Mouse (Mus musculus): ENCODE measurements at regions not wholly inside any gene's neighbourhood (a gene's known extent, or its start where the extent isn't known, plus 50 kb on each side); places are given as distances from the start of the nearest gene placed in this dataset.

DNA sequence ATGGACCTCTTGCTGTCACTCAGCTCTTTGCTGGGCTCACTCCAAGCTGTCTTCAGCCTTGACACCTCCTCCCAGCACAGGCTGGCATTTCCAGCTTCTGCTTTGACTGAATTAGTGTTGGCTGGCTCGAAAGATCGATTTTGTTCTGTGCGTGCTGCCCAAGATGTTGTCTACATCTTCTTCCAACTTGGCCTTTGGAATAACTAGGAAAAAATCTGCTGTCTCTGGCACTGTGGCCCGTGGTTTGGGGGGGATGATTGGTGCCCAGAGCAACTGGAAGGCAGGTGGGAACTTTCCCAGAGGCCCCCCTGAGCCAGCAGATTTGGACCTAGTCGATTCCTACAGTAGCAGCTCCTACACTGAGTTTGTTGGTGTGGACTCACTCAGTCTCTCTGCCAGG, 76.9 kb downstream of the Psmg1 start:
- no peak for TF ChIP-seq POLR2A (IDR thresholded peaks at IDR 0.05; ENCODE audit: extremely low read depth, insufficient read depth, low read length)
- TF ChIP-seq CTCF (IDR thresholded peaks at IDR 0.05; ENCODE audit: extremely low read depth, insufficient read depth, low read length), result no peak
